Mouse (Mus musculus) thymus, adult 2 months (tissue): Measurements from ENCODE around the gene Htr1a.

ENCODE experiments used
- CTCF ChIP-seq: fragments of 200-500 bp; IDR thresholded peaks from 2 replicates; pipeline ENCODE4 v1.5.1; 2012; ENCODE audit warnings: mild to moderate bottlenecking, control low read depth, low read length, moderate library complexity, borderline replicate concordance; ENCODE audit not compliant: control insufficient read depth, poor library complexity, insufficient read depth; ENCODE audit errors: extremely low read depth
- POLR2A ChIP-seq: fragments of 200-500 bp; IDR thresholded peaks from 2 replicates; pipeline ENCODE4 v1.6.1; 2012; ENCODE audit warnings: mild to moderate bottlenecking, low read length, control low read depth, moderate library complexity; ENCODE audit not compliant: control insufficient read depth, poor library complexity, insufficient read depth; ENCODE audit errors: extremely low read depth

- TF ChIP-seq CTCF (no peak), POLR2A (no peak)
Measured at GRCm38 (mm10) chr13:105444238-105444894, 927 bp downstream of the Htr1a start.
